Mouse (Mus musculus) G1E (cell line): ENCODE results near the gene Ankrd23.

Experiments used
- CTCF ChIP-seq: IDR thresholded peaks from 2 replicates; pipeline ENCODE4 v1.5.1; 2012; ENCODE audit warnings: low read depth, low read length, inconsistent platforms, mixed read lengths
- TAL1 ChIP-seq: conservative IDR thresholded peaks from 2 replicates; pipeline ENCODE4 v1.6.1; 2012; ENCODE audit warnings: low read depth, low read length, inconsistent platforms, mixed read lengths

DNA sequence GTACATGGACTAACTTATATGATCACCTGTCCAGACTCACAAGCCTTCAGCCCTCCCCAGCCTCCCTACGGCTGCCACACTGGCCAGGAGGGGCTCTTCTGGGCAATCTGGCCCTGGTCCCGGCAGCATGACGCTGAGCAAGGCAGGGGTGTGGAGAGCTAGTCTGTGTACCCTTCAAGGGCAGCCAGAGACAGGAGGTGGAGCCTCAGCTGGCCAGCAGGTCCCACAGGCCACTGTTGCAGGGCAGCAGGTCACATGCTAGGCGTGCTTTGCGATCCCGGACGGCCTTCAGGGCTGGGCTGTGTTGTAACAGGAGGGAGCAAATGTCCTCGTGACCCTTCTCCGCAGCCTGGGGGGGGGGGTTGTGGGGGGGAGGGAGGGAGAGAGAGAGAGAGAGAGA is 2.5 kb upstream of the Ankrd23 start, which contains the start of gene Gm42417:
- TF ChIP-seq TAL1 (no peak), CTCF (no peak)
